Mouse (Mus musculus): ENCODE measurements at regions not wholly inside any gene's neighbourhood (a gene's known extent, or its start where the extent isn't known, plus 50 kb on each side); places are given as distances from the start of the nearest gene placed in this dataset.
A peak's percentile ranks its signal among the peaks of the same experiment; 100 is the strongest.

DNA sequence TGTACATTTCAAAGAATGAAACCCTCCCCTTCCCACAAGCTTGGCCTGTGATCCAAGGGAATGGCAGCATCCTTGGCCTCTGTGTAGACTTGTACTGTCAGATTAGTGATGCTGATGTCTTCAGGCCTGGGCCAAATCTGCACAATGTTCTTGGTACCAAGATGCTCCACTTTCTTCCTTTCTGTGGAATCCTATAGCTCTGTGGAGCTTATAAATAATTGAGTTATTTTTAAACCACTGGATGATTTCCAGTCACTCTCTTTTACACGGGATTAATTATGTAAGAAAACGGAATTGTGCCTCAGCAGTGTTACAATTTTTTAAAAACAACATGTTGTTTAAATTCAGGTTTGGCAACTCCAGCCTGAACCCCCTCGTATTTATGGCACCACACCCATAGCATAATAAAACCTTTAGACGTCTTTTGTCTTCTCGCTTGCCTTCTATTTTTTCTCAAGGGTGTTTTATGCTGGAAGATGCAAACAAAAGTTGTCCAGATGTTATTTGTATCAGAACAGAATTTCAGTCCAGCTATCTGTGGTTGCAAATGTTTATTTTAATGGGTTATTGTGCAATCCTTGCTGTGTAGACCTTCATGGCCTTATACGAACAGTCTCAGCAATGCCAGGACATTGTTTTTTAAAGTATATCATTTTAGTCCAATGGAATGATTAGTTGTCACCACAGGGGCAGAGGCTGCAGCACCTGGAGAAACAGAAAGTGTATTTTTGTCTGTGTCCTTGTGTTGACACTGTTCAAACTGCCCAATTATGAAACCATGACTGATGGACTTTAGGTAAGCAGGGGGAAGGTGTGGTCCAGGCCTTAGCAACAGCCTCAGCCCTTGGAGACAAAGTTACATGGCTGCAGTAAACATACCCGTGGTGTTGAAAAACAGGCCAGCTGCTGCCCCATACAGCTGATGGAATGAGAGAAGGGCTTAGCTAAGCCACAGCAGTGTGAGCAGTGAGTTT, 630.4 kb upstream of the Zeb2 start:
- Histone ChIP-seq H3K4me2 (ENCODE audit: low read depth, low read length) (no peak overlapping the region), H3K9ac (ENCODE audit: low read depth, low read length) (no peak overlapping the region), H3K27me3 (replicated peaks; ENCODE audit: control insufficient read depth, insufficient read depth, low read length) (no peaks in the 10 kb centered on the region), H3K4me1 (ENCODE audit: control insufficient read depth, insufficient read depth, low read length) (no peaks in the 10 kb centered on the region), H3K36me3 (ENCODE audit: control insufficient read depth, insufficient read depth, low read length) (no peaks in the 10 kb centered on the region), H3K9me3 (ENCODE audit: control insufficient read depth, low read length) (no peaks in the 10 kb centered on the region), H3K27ac (ENCODE audit: low read length) (peak overlapping the region; percentile 3; the same call in 1 of the 2 replicates), H3K4me3 (ENCODE audit: low read length) (no peak overlapping the region)
- 43% methylated on average over 7 of the region's 7 CpGs for WGBS
- peak; percentile 52 for ATAC-seq

GRCm38 (mm10) chr2:45746606-45747005, 629.4 kb upstream of the Zeb2 start:
- Histone ChIP-seq H3K27me3 (replicated peaks; ENCODE audit: control insufficient read depth, insufficient read depth, low read length) (no peaks in the 10 kb centered on the region), H3K4me2 (ENCODE audit: low read depth, low read length) (no peak overlapping the region), H3K36me3 (ENCODE audit: control insufficient read depth, insufficient read depth, low read length) (no peaks in the 10 kb centered on the region), H3K9me3 (ENCODE audit: control insufficient read depth, low read length) (no peaks in the 10 kb centered on the region), H3K9ac (ENCODE audit: low read depth, low read length) (no peak overlapping the region), H3K4me3 (ENCODE audit: low read length) (no peak overlapping the region), H3K4me1 (ENCODE audit: control insufficient read depth, insufficient read depth, low read length) (no peaks in the 10 kb centered on the region), H3K27ac (ENCODE audit: low read length) (no peak overlapping the region)
- no peak for ATAC-seq
- 87% methylated on average over 4 of the region's 4 CpGs for WGBS

- WGBS, result 62% methylated on average over 2 of the region's 2 CpGs
- no peak overlapping the region for H3K4me3 ChIP-seq (ENCODE audit: low read length)
- H3K27me3 ChIP-seq (replicated peaks; ENCODE audit: control insufficient read depth, insufficient read depth, low read length), result no peaks in the 10 kb centered on the region
- H3K9me3 ChIP-seq (ENCODE audit: control insufficient read depth, low read length), result no peaks in the 10 kb centered on the region
- H3K27ac ChIP-seq (ENCODE audit: low read length), result no peak overlapping the region
- ATAC-seq, result no peak
- H3K36me3 ChIP-seq (ENCODE audit: control insufficient read depth, insufficient read depth, low read length), result no peaks in the 10 kb centered on the region
- H3K9ac ChIP-seq (ENCODE audit: low read depth, low read length), result no peak overlapping the region
- no peaks in the 10 kb centered on the region for H3K4me1 ChIP-seq (ENCODE audit: control insufficient read depth, insufficient read depth, low read length)
- no peak overlapping the region for H3K4me2 ChIP-seq (ENCODE audit: low read depth, low read length)
Observed at GRCm38 (mm10) chr2:45736278-45736677, 619.1 kb upstream of the Zeb2 start.

GRCm38 (mm10) chr2:45713997-45714396, 596.8 kb upstream of the Zeb2 start:
- Histone ChIP-seq H3K36me3 (ENCODE audit: control insufficient read depth, insufficient read depth, low read length) (no peaks in the 10 kb centered on the region), H3K4me1 (ENCODE audit: control insufficient read depth, insufficient read depth, low read length) (no peaks in the 10 kb centered on the region), H3K4me2 (ENCODE audit: low read depth, low read length) (no peak overlapping the region), H3K27ac (ENCODE audit: low read length) (no peak overlapping the region), H3K27me3 (replicated peaks; ENCODE audit: control insufficient read depth, insufficient read depth, low read length) (no peaks in the 10 kb centered on the region), H3K9me3 (ENCODE audit: control insufficient read depth, low read length) (no peaks in the 10 kb centered on the region), H3K9ac (ENCODE audit: low read depth, low read length) (no peak overlapping the region), H3K4me3 (ENCODE audit: low read length) (no peak overlapping the region)
- no peak for ATAC-seq
- WGBS, result 67% methylated on average over 4 of the region's 4 CpGs

- H3K9ac ChIP-seq (ENCODE audit: low read depth, low read length), result no peak overlapping the region
- H3K4me2 ChIP-seq (ENCODE audit: low read depth, low read length), result no peak overlapping the region
- no peaks in the 10 kb centered on the region for H3K4me1 ChIP-seq (ENCODE audit: control insufficient read depth, insufficient read depth, low read length)
- ATAC-seq, result no peak
- H3K27ac ChIP-seq (ENCODE audit: low read length), result no peak overlapping the region
- no peaks in the 10 kb centered on the region for H3K36me3 ChIP-seq (ENCODE audit: control insufficient read depth, insufficient read depth, low read length)
- H3K27me3 ChIP-seq (replicated peaks; ENCODE audit: control insufficient read depth, insufficient read depth, low read length), result no peaks in the 10 kb centered on the region
- H3K4me3 ChIP-seq (ENCODE audit: low read length), result no peak overlapping the region
- H3K9me3 ChIP-seq (ENCODE audit: control insufficient read depth, low read length), result 0 out of 2 replicates have a peak, but pooled peaks cover 3% of the 10 kb centered on the region
Observed at GRCm38 (mm10) chr2:45707026-45707425, 589.8 kb upstream of the Zeb2 start.

GRCm38 (mm10) chr2:45702511-45702910, 585.3 kb upstream of the Zeb2 start:
- Histone ChIP-seq H3K9me3 (ENCODE audit: control insufficient read depth, low read length) (0 out of 2 replicates have a peak, but pooled peaks cover under 1% of the 10 kb centered on the region), H3K4me1 (ENCODE audit: control insufficient read depth, insufficient read depth, low read length) (no peaks in the 10 kb centered on the region), H3K9ac (ENCODE audit: low read depth, low read length) (no peak overlapping the region), H3K4me3 (ENCODE audit: low read length) (no peak overlapping the region), H3K27me3 (replicated peaks; ENCODE audit: control insufficient read depth, insufficient read depth, low read length) (no peaks in the 10 kb centered on the region), H3K4me2 (ENCODE audit: low read depth, low read length) (no peak overlapping the region), H3K36me3 (ENCODE audit: control insufficient read depth, insufficient read depth, low read length) (no peaks in the 10 kb centered on the region), H3K27ac (ENCODE audit: low read length) (no peak overlapping the region)
- ATAC-seq, result peak; percentile 69; the same call in 1 of the 2 replicates

DNA sequence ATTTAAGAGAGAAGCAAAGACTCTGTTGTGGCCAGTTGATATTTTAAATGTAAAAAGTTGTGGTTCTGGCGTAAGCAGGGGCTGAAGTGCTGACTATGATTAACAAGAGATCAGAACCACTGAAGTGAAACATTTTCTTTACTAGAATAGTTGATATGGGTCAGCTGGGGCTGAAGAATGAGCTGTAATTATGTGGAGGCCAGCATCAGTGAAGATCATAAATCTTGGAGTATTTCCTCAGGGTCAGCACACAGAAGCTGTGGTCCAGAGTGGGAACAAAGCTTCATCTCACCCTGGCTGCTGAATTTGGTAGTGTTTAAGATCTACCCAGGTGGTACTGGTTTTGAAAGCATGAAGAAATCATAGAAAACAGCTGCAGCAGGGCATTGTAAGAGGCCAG, 583.4 kb upstream of the Zeb2 start:
- ATAC-seq, result no peak
- Histone ChIP-seq H3K9ac (ENCODE audit: low read depth, low read length) (no peak overlapping the region), H3K4me2 (ENCODE audit: low read depth, low read length) (no peak overlapping the region), H3K9me3 (ENCODE audit: control insufficient read depth, low read length) (no peaks in the 10 kb centered on the region), H3K27me3 (replicated peaks; ENCODE audit: control insufficient read depth, insufficient read depth, low read length) (no peaks in the 10 kb centered on the region), H3K4me3 (ENCODE audit: low read length) (no peak overlapping the region), H3K36me3 (ENCODE audit: control insufficient read depth, insufficient read depth, low read length) (no peaks in the 10 kb centered on the region), H3K4me1 (ENCODE audit: control insufficient read depth, insufficient read depth, low read length) (no peaks in the 10 kb centered on the region), H3K27ac (ENCODE audit: low read length) (no peak overlapping the region)
- 84% methylated on average over 1 of the region's 1 CpGs for WGBS

GRCm38 (mm10) chr2:45693291-45694020, 576.3 kb upstream of the Zeb2 start:
- WGBS, result 59% methylated on average over 8 of the region's 8 CpGs

GRCm38 (mm10) chr2:45692819-45693218, 575.6 kb upstream of the Zeb2 start:
- Histone ChIP-seq H3K4me1 (ENCODE audit: control insufficient read depth, insufficient read depth, low read length) (no peaks in the 10 kb centered on the region), H3K27ac (ENCODE audit: low read length) (no peak overlapping the region), H3K36me3 (ENCODE audit: control insufficient read depth, insufficient read depth, low read length) (no peaks in the 10 kb centered on the region), H3K9ac (ENCODE audit: low read depth, low read length) (no peak overlapping the region), H3K4me3 (ENCODE audit: low read length) (no peak overlapping the region), H3K9me3 (ENCODE audit: control insufficient read depth, low read length) (no peaks in the 10 kb centered on the region), H3K27me3 (replicated peaks; ENCODE audit: control insufficient read depth, insufficient read depth, low read length) (no peaks in the 10 kb centered on the region), H3K4me2 (ENCODE audit: low read depth, low read length) (no peak overlapping the region)
- WGBS, result 83% methylated on average over 1 of the region's 1 CpGs
- no peak for ATAC-seq

More at GRCm38 (mm10) chr2:45693291-45694020, 576.3 kb upstream of the Zeb2 start:
- ATAC-seq, result no peak
- Histone ChIP-seq H3K27ac (ENCODE audit: low read length) (no peak overlapping the region), H3K4me2 (ENCODE audit: low read depth, low read length) (no peak overlapping the region), H3K4me1 (ENCODE audit: control insufficient read depth, insufficient read depth, low read length) (no peaks in the 10 kb centered on the region), H3K9ac (ENCODE audit: low read depth, low read length) (no peak overlapping the region), H3K27me3 (replicated peaks; ENCODE audit: control insufficient read depth, insufficient read depth, low read length) (no peaks in the 10 kb centered on the region), H3K36me3 (ENCODE audit: control insufficient read depth, insufficient read depth, low read length) (no peaks in the 10 kb centered on the region), H3K9me3 (ENCODE audit: control insufficient read depth, low read length) (no peaks in the 10 kb centered on the region), H3K4me3 (ENCODE audit: low read length) (no peak overlapping the region)
